35 mouse cellular contexts compared by ENCODE assay signal in genomic region chr12:86719961-86720639, GRCm38 (mm10). TPM values are rescaled to one million over a fixed set of nuclear protein-coding genes. Genes with fewer than 3 reads are reported as not detected.
DNase-seq lines count a peak whose midpoint lies in the region; ATAC-seq lines count a peak whose summit lies in the region.
"Had no signal": no experiment of that assay in that cellular context is flagged by ENCODE, and none has a peak within 500 bp of the region (broad histone marks: within the 10 kb centered on the region; RNA-seq: fewer than 3 reads in every experiment).

No protein-coding gene starts in this region.

- 89% methylated on average over 18 of the region's 18 CpGs for WGBS in limb, embryonic 10.5 days
- 81% methylated on average over 18 of the region's 18 CpGs for WGBS in heart, embryonic 11.5 days (ENCODE audit: insufficient replicate concordance)
- WGBS in hindbrain, embryonic 10.5 days = 91% methylated on average over 18 of the region's 18 CpGs

- no peaks in the 10 kb centered on the region for H3K27me3 ChIP-seq in limb, embryonic 10.5 days (ENCODE audit: low read depth, poor library complexity, severe bottlenecking)
- H3K27me3 ChIP-seq in heart, embryonic 11.5 days (ENCODE audit: control insufficient read depth, insufficient read depth, low read length) = no peaks in the 10 kb centered on the region
- no peaks in the 10 kb centered on the region for H3K27me3 ChIP-seq in hindbrain, embryonic 10.5 days (ENCODE audit: insufficient read depth, poor library complexity, severe bottlenecking)
- H3K27me3 ChIP-seq: embryonic facial prominence, embryonic 12.5 days; heart, embryonic 12.5 days; lung, embryonic 15.5 days; neural tube, embryonic 12.5 days had no signal

- H3K27ac ChIP-seq in limb, embryonic 10.5 days = peak overlapping the region; percentile 16; the same call in 1 of the 2 replicates
- no peak overlapping the region for H3K27ac ChIP-seq in heart, embryonic 11.5 days (ENCODE audit: low read depth, low read length)
- H3K27ac ChIP-seq in hindbrain, embryonic 10.5 days = no peak overlapping the region
- H3K27ac ChIP-seq: embryonic facial prominence, embryonic 12.5 days; forebrain, embryonic 10.5 days; gastrocnemius, adult 2 months; hindbrain, embryonic 14.5 days; lung, embryonic 15.5 days; neural tube, embryonic 12.5 days had no signal

- ATAC-seq in heart, embryonic 11.5 days (replicated peaks; ENCODE audit: insufficient number of reproducible peaks, low FRiP score, low TSS enrichment) = no peak
- ATAC-seq: CD4-positive, CD25-positive, alpha-beta regulatory T cell, adult 4 months; forebrain, embryonic 16.5 days; midbrain, embryonic 16.5 days had no signal

- H3K36me3 ChIP-seq in limb, embryonic 10.5 days = 0 out of 2 replicates have a peak, but pooled peaks cover 2% of the 10 kb centered on the region
- H3K36me3 ChIP-seq in heart, embryonic 11.5 days (ENCODE audit: control insufficient read depth, insufficient read depth, low read length) = no peaks in the 10 kb centered on the region; the same call in 1 of the 2 replicates
- peaks cover 25% of the 10 kb centered on the region for H3K36me3 ChIP-seq in hindbrain, embryonic 10.5 days
- H3K36me3 ChIP-seq: lung, embryonic 15.5 days had no signal

- DNase-seq in brain, adult 2 months (ENCODE audit: low read depth, low spot score) = peak; percentile 86
- DNase-seq in cerebellum, adult 11-12 months = peak; percentile 87
- DNase-seq in cerebellum, adult 9-11 months = peak; percentile 88
- DNase-seq in limb, embryonic 10.5 days (ENCODE audit: low spot score) = no peak
- no peak for DNase-seq in hindbrain, embryonic 10.5 days (ENCODE audit: low spot score)
- no peak for DNase-seq in kidney, postnatal 14 days
- DNase-seq: adrenal gland, postnatal 25 days; gastrocnemius, adult 2 months; gastrocnemius, postnatal 36 days; heart, adult 18-20 months; heart, postnatal 4 days; kidney, adult 11 months; kidney, postnatal 25 days; left cerebral cortex, postnatal 4 days; lung, postnatal 36 days; thymus, postnatal 14 days had no signal

- H3K9me3 ChIP-seq in limb, embryonic 10.5 days (replicated peaks) = no peaks in the 10 kb centered on the region
- H3K9me3 ChIP-seq in heart, embryonic 11.5 days (replicated peaks; ENCODE audit: control insufficient read depth, low read length) = no peaks in the 10 kb centered on the region
- H3K9me3 ChIP-seq in hindbrain, embryonic 10.5 days = no peaks in the 10 kb centered on the region
- H3K9me3 ChIP-seq: embryonic facial prominence, embryonic 12.5 days; forebrain, embryonic 10.5 days; heart, embryonic 12.5 days; lung, embryonic 15.5 days; neural tube, embryonic 12.5 days had no signal

- H3K4me3 ChIP-seq in limb, embryonic 10.5 days = no peak overlapping the region
- H3K4me3 ChIP-seq in heart, embryonic 11.5 days (ENCODE audit: low read depth, low read length) = no peak overlapping the region
- H3K4me3 ChIP-seq in hindbrain, embryonic 10.5 days = no peak overlapping the region
- H3K4me3 ChIP-seq: embryonic facial prominence, embryonic 12.5 days; forebrain, embryonic 10.5 days; gastrocnemius, adult 2 months; heart, embryonic 12.5 days; lung, embryonic 15.5 days; myocyte; neural tube, embryonic 12.5 days had no signal

- H3K9ac ChIP-seq in heart, embryonic 11.5 days (ENCODE audit: low read depth, low read length) = no peak overlapping the region
- H3K9ac ChIP-seq: embryonic facial prominence, embryonic 12.5 days; heart, embryonic 12.5 days; hindbrain, embryonic 14.5 days; lung, embryonic 15.5 days; neural tube, embryonic 12.5 days had no signal

- H3K4me2 ChIP-seq in heart, embryonic 11.5 days = no peak overlapping the region
- H3K4me2 ChIP-seq: embryonic facial prominence, embryonic 12.5 days; heart, embryonic 12.5 days; hindbrain, embryonic 14.5 days; liver, embryonic 11.5 days; lung, embryonic 15.5 days; midbrain, embryonic 11.5 days; neural tube, embryonic 12.5 days had no signal

- H3K4me1 ChIP-seq in limb, embryonic 10.5 days = 0 out of 2 replicates have a peak, but pooled peaks cover 1% of the 10 kb centered on the region
- H3K4me1 ChIP-seq in heart, embryonic 11.5 days (ENCODE audit: control insufficient read depth, insufficient read depth, low read length) = peaks cover 20% of the 10 kb centered on the region
- H3K4me1 ChIP-seq in hindbrain, embryonic 10.5 days (replicated peaks) = peaks cover 17% of the 10 kb centered on the region

RNA-seq across cellular contexts. Expression of gene Angel1, which starts 6.2 kb away (rescaled TPM):
- polyA plus RNA-seq in limb, embryonic 10.5 days (2016; fragmentation: Nextera tagmentation; extraction: Ambion mirVana) = 11.0 and 11.9 TPM in 2 replicates
- polyA plus RNA-seq in heart, embryonic 11.5 days (2014; fragmentation: Nextera tagmentation; extraction: Ambion mirVana) = 7.9 and 10.6 TPM in 2 replicates
- 14.7 and 14.8 TPM in 2 replicates for polyA plus RNA-seq in hindbrain, embryonic 10.5 days (2016; fragmentation: Nextera tagmentation; extraction: Ambion mirVana)

RNA-seq across cellular contexts. Expression of gene Lrrc74a, which starts 14.1 kb away (rescaled TPM):
- polyA plus RNA-seq in limb, embryonic 10.5 days (2016; fragmentation: Nextera tagmentation; extraction: Ambion mirVana) = not detected in 2 replicates
- not detected in 2 replicates for polyA plus RNA-seq in heart, embryonic 11.5 days (2014; fragmentation: Nextera tagmentation; extraction: Ambion mirVana)
- not detected in 2 replicates for polyA plus RNA-seq in hindbrain, embryonic 10.5 days (2016; fragmentation: Nextera tagmentation; extraction: Ambion mirVana)
- polyA plus RNA-seq: brain, embryonic 14.5 days; CD4-positive, CD25-positive, alpha-beta regulatory T cell, adult 4 months; embryonic facial prominence, embryonic 12.5 days; forebrain, embryonic 10.5 days; forebrain, embryonic 16.5 days; heart, embryonic 12.5 days; heart, postnatal 0 days; hindbrain, embryonic 14.5 days; kidney, embryonic 14.5 days; liver, embryonic 11.5 days; liver, embryonic 16.5 days; lung, embryonic 15.5 days; midbrain, embryonic 11.5 days; midbrain, embryonic 16.5 days; myocyte; neural tube, embryonic 12.5 days; small intestine, adult 2 months; stomach, embryonic 14.5 days had no signal

RNA-seq across cellular contexts. Expression of gene Vash1, which starts 41.6 kb away (rescaled TPM):
- 9.2 and 9.5 TPM in 2 replicates for polyA plus RNA-seq in limb, embryonic 10.5 days (2016; fragmentation: Nextera tagmentation; extraction: Ambion mirVana)
- polyA plus RNA-seq in heart, embryonic 11.5 days (2014; fragmentation: Nextera tagmentation; extraction: Ambion mirVana) = 7.7 and 8.2 TPM in 2 replicates
- 21.1 and 27.4 TPM in 2 replicates for polyA plus RNA-seq in hindbrain, embryonic 10.5 days (2016; fragmentation: Nextera tagmentation; extraction: Ambion mirVana)
- polyA plus RNA-seq: CD4-positive, CD25-positive, alpha-beta regulatory T cell, adult 4 months had no signal

Comparison
In these comparisons a context has a peak if more than half of its experiments do, and no peak if none do; other contexts are left out.
1. DNase-seq: peak in brain, adult 2 months (single experiment), cerebellum, adult 11-12 months (single experiment) and cerebellum, adult 9-11 months (single experiment); none in limb, embryonic 10.5 days (single experiment), hindbrain, embryonic 10.5 days (single experiment) and kidney, postnatal 14 days (single experiment).